Mouse (Mus musculus) heart, adult 2 months (tissue): ENCODE measurements at regions not wholly inside any gene's neighbourhood (a gene's known extent, or its start where the extent isn't known, plus 50 kb on each side); places are given as distances from the start of the nearest gene placed in this dataset.

ENCODE experiments used
- CTCF ChIP-seq: fragments of 200-600 bp; IDR thresholded peaks from 2 replicates; pipeline ENCODE4 v1.8.1; 2022; ENCODE audit warnings: antibody characterized with exemption, mild to moderate bottlenecking, moderate library complexity
- EP300 ChIP-seq: fragments of 200-500 bp; IDR thresholded peaks from 2 replicates; pipeline ENCODE4 v1.6.1; 2011; ENCODE audit warnings: low read depth, low read length, control low read depth; ENCODE audit not compliant: insufficient read depth
- POLR2A ChIP-seq: fragments of 200-500 bp; IDR thresholded peaks from 2 replicates; pipeline ENCODE4 v1.6.1; 2011; ENCODE audit warnings: mild to moderate bottlenecking, low read depth, low read length, control low read depth; ENCODE audit not compliant: insufficient read depth

GRCm38 (mm10) chr17:68075712-68076111 lies 71.8 kb upstream of the Arhgap28 start:
- TF ChIP-seq CTCF = no peak
- TF ChIP-seq POLR2A = no peak
- no peak for TF ChIP-seq EP300
